Mouse (Mus musculus): ENCODE measurements around the gene Dennd5a. TPM values are rescaled to one million over a fixed set of nuclear protein-coding genes. Genes with fewer than 3 reads are reported as not detected.
A peak's percentile ranks its signal among the peaks of the same experiment; 100 is the strongest.

Dennd5a gene
- polyA plus RNA-seq, 1 experiment from 2014 or later = 47.7 TPM

DNA sequence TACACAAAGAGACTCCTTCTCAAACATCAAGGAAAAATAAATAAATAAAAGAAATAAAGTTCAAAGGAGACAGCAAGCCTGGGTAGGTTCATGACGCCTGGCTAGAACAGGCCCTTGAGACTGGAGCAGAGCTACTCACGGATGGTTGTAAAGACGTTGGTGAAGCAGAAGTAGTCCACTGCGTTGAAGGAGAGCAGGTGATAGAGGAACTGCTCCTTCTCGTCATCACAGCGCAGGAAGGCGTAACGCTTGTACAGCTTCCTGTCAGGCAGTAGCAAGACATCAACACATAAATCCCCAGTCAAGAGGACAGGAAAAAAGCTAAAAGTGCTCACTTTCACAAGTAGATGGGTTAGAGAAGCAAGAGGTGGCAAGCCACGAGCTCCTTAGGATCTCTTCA lies 59.3 kb downstream of the Dennd5a start:
- H3K9me3 ChIP-seq (ENCODE audit: control insufficient read depth, low read length) = no peaks in the 10 kb centered on the region
- H3K4me2 ChIP-seq (ENCODE audit: low read length) = no peak overlapping the region
- H3K4me1 ChIP-seq (replicated peaks; ENCODE audit: control insufficient read depth, insufficient read depth, low read length) = no peaks in the 10 kb centered on the region
- H3K27me3 ChIP-seq (replicated peaks; ENCODE audit: control insufficient read depth, insufficient read depth, low read length) = no peaks in the 10 kb centered on the region
- ATAC-seq = no peak
- WGBS = 91% methylated on average over 9 of the region's 9 CpGs
- H3K4me3 ChIP-seq (replicated peaks; ENCODE audit: low read length) = no peak overlapping the region
- H3K9ac ChIP-seq (replicated peaks; ENCODE audit: low read depth, low read length) = no peak overlapping the region
- no peak overlapping the region for H3K27ac ChIP-seq (ENCODE audit: low read length)
- peaks cover 72% of the 10 kb centered on the region for H3K36me3 ChIP-seq (ENCODE audit: control insufficient read depth, insufficient read depth)

DNA sequence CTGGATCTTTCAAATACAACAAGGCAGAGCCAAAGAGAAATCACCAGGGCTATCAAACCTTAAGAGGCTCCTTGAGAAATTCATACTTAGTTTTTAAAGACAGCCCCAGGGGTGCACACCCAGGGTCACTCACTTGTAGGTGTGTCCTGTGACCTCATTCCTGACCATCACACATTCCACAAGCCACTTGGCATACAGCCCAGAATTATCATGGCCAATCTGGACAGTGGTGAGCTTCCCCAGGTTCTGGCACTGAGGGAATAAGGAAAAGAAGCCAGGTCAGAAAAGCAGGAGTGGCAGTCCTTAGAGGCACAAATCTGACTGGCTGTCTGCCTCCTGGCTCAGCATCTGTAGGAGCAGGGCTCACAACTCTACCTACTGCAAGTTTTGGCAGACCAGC lies 61.4 kb downstream of the Dennd5a start:
- H3K4me1 ChIP-seq (replicated peaks; ENCODE audit: control insufficient read depth, insufficient read depth, low read length) = no peaks in the 10 kb centered on the region
- H3K27me3 ChIP-seq (replicated peaks; ENCODE audit: control insufficient read depth, insufficient read depth, low read length) = no peaks in the 10 kb centered on the region
- peaks cover 74% of the 10 kb centered on the region for H3K36me3 ChIP-seq (ENCODE audit: control insufficient read depth, insufficient read depth)
- no peak overlapping the region for H3K9ac ChIP-seq (replicated peaks; ENCODE audit: low read depth, low read length)
- H3K4me3 ChIP-seq (replicated peaks; ENCODE audit: low read length) = no peak overlapping the region
- H3K27ac ChIP-seq (ENCODE audit: low read length) = no peak overlapping the region
- no peak for ATAC-seq
- H3K9me3 ChIP-seq (ENCODE audit: control insufficient read depth, low read length) = no peaks in the 10 kb centered on the region
- no peak overlapping the region for H3K4me2 ChIP-seq (ENCODE audit: low read length)

GRCm38 (mm10) chr7:109892530-109892929 lies 67.7 kb downstream of the Dennd5a start:
- H3K36me3 ChIP-seq (ENCODE audit: control insufficient read depth, insufficient read depth) = peaks cover 23% of the 10 kb centered on the region
- no peaks in the 10 kb centered on the region for H3K27me3 ChIP-seq (replicated peaks; ENCODE audit: control insufficient read depth, insufficient read depth, low read length)
- peak; percentile 70 for ATAC-seq

GRCm38 (mm10) chr7:109891786-109892185 lies 68.5 kb downstream of the Dennd5a start:
- ATAC-seq = no peak
- no peaks in the 10 kb centered on the region for H3K27me3 ChIP-seq (replicated peaks; ENCODE audit: control insufficient read depth, insufficient read depth, low read length)
- H3K4me2 ChIP-seq (ENCODE audit: low read length) = no peak overlapping the region
- H3K36me3 ChIP-seq (ENCODE audit: control insufficient read depth, insufficient read depth) = peaks cover 18% of the 10 kb centered on the region
- H3K27ac ChIP-seq (ENCODE audit: low read length) = no peak overlapping the region
- no peaks in the 10 kb centered on the region for H3K4me1 ChIP-seq (replicated peaks; ENCODE audit: control insufficient read depth, insufficient read depth, low read length)
- H3K9ac ChIP-seq (replicated peaks; ENCODE audit: low read depth, low read length) = no peak overlapping the region
- no peak overlapping the region for H3K4me3 ChIP-seq (replicated peaks; ENCODE audit: low read length)
- peaks cover 1% of the 10 kb centered on the region; the same call in 1 of the 2 replicates for H3K9me3 ChIP-seq (ENCODE audit: control insufficient read depth, low read length)
- whole genome bisulfite sequencing = 94% methylated on average over 4 of the region's 4 CpGs

More at GRCm38 (mm10) chr7:109892530-109892929, 67.7 kb downstream of the Dennd5a start:
- Histone ChIP-seq H3K27ac (ENCODE audit: low read length) (no peak overlapping the region), H3K4me1 (replicated peaks; ENCODE audit: control insufficient read depth, insufficient read depth, low read length) (no peaks in the 10 kb centered on the region), H3K4me3 (replicated peaks; ENCODE audit: low read length) (no peak overlapping the region), H3K4me2 (ENCODE audit: low read length) (no peak overlapping the region), H3K9ac (replicated peaks; ENCODE audit: low read depth, low read length) (no peak overlapping the region), H3K9me3 (ENCODE audit: control insufficient read depth, low read length) (no peaks in the 10 kb centered on the region)
- whole genome bisulfite sequencing = 35% methylated on average over 3 of the region's 3 CpGs

DNA sequence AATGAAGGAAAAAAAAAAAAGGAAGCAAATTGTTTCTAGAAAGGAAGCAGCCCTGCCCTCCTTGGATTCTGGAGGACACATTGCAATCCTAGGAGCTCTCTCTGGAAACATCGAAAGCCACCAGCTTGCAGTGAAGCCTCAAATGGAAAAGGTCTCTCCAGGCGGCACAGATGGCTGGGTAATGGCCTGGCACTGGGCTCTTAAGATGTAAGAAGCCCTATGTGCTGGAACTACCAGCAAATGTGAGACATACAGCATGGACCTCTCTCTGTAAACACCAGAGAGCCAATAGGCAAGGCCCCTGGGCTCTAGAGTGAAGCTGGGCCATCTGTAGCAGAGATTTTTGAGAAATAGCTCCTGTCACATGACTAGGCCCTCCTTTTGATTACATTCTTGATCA lies 70.0 kb downstream of the Dennd5a start:
- H3K4me2 ChIP-seq (ENCODE audit: low read length) = no peak overlapping the region
- WGBS = 95% methylated on average over 2 of the region's 2 CpGs
- ATAC-seq = no peak

GRCm38 (mm10) chr7:109889300-109889699 lies 71.0 kb downstream of the Dennd5a start:
- H3K36me3 ChIP-seq (ENCODE audit: control insufficient read depth, insufficient read depth) = peaks cover 6% of the 10 kb centered on the region
- no peak overlapping the region for H3K4me2 ChIP-seq (ENCODE audit: low read length)
- H3K4me3 ChIP-seq (replicated peaks; ENCODE audit: low read length) = no peak overlapping the region
- H3K4me1 ChIP-seq (replicated peaks; ENCODE audit: control insufficient read depth, insufficient read depth, low read length) = no peaks in the 10 kb centered on the region
- H3K27ac ChIP-seq (ENCODE audit: low read length) = no peak overlapping the region
- WGBS = 75% methylated on average over 5 of the region's 5 CpGs
- no peak overlapping the region for H3K9ac ChIP-seq (replicated peaks; ENCODE audit: low read depth, low read length)
- no peak for ATAC-seq
- H3K27me3 ChIP-seq (replicated peaks; ENCODE audit: control insufficient read depth, insufficient read depth, low read length) = no peaks in the 10 kb centered on the region
- H3K9me3 ChIP-seq (ENCODE audit: control insufficient read depth, low read length) = peaks cover 2% of the 10 kb centered on the region; the same call in 1 of the 2 replicates

More for the DNA sequence above, 70.0 kb downstream of the Dennd5a start:
- no peak overlapping the region for H3K4me3 ChIP-seq (replicated peaks; ENCODE audit: low read length)
- no peaks in the 10 kb centered on the region for H3K4me1 ChIP-seq (replicated peaks; ENCODE audit: control insufficient read depth, insufficient read depth, low read length)
- H3K9me3 ChIP-seq (ENCODE audit: control insufficient read depth, low read length) = peaks cover 2% of the 10 kb centered on the region; the same call in 1 of the 2 replicates
- no peak overlapping the region for H3K27ac ChIP-seq (ENCODE audit: low read length)
- no peaks in the 10 kb centered on the region for H3K27me3 ChIP-seq (replicated peaks; ENCODE audit: control insufficient read depth, insufficient read depth, low read length)
- no peak overlapping the region for H3K9ac ChIP-seq (replicated peaks; ENCODE audit: low read depth, low read length)
- peaks cover 13% of the 10 kb centered on the region for H3K36me3 ChIP-seq (ENCODE audit: control insufficient read depth, insufficient read depth)

DNA sequence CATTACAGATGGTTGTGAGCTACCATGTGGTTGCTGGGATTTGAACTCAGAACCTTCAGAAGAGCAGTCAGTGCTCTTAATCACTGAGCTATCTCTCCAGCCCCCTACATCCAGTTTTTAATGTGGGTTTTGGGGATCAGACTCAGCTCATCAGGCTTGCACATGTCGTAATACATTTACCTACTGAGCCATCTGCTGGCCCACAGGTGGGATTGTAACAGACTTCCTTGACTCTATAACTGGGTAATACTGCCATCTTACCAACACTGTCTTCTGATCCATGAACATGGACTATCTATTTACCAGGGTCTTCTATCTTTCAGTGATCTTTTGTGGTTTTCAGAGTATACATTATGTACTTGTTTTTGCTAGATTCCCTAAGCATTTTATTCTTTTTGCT lies 74.0 kb downstream of the Dennd5a start:
- 89% methylated on average over 1 of the region's 1 CpGs for WGBS
- H3K9me3 ChIP-seq (ENCODE audit: control insufficient read depth, low read length) = peaks cover 2% of the 10 kb centered on the region; the same call in 1 of the 2 replicates
- ATAC-seq = no peak
- H3K4me3 ChIP-seq (replicated peaks; ENCODE audit: low read length) = no peak overlapping the region
- H3K4me1 ChIP-seq (replicated peaks; ENCODE audit: control insufficient read depth, insufficient read depth, low read length) = no peaks in the 10 kb centered on the region
- no peak overlapping the region for H3K4me2 ChIP-seq (ENCODE audit: low read length)
- H3K27ac ChIP-seq (ENCODE audit: low read length) = no peak overlapping the region
- peaks cover 3% of the 10 kb centered on the region for H3K36me3 ChIP-seq (ENCODE audit: control insufficient read depth, insufficient read depth)
- H3K9ac ChIP-seq (replicated peaks; ENCODE audit: low read depth, low read length) = no peak overlapping the region
- H3K27me3 ChIP-seq (replicated peaks; ENCODE audit: control insufficient read depth, insufficient read depth, low read length) = no peaks in the 10 kb centered on the region

GRCm38 (mm10) chr7:109882574-109882973 lies 77.7 kb downstream of the Dennd5a start:
- H3K27ac ChIP-seq (ENCODE audit: low read length) = no peak overlapping the region
- H3K4me3 ChIP-seq (replicated peaks; ENCODE audit: low read length) = no peak overlapping the region
- H3K9me3 ChIP-seq (ENCODE audit: control insufficient read depth, low read length) = peaks cover 2% of the 10 kb centered on the region; the same call in 1 of the 2 replicates
- ATAC-seq = no peak
- H3K4me1 ChIP-seq (replicated peaks; ENCODE audit: control insufficient read depth, insufficient read depth, low read length) = no peaks in the 10 kb centered on the region
- 94% methylated on average over 2 of the region's 2 CpGs for WGBS
- H3K4me2 ChIP-seq (ENCODE audit: low read length) = no peak overlapping the region
- H3K27me3 ChIP-seq (replicated peaks; ENCODE audit: control insufficient read depth, insufficient read depth, low read length) = no peaks in the 10 kb centered on the region
- H3K9ac ChIP-seq (replicated peaks; ENCODE audit: low read depth, low read length) = no peak overlapping the region
- peaks cover 3% of the 10 kb centered on the region for H3K36me3 ChIP-seq (ENCODE audit: control insufficient read depth, insufficient read depth)

GRCm38 (mm10) chr7:109881561-109882099 lies 78.6 kb downstream of the Dennd5a start:
- no peak overlapping the region for H3K4me3 ChIP-seq (replicated peaks; ENCODE audit: low read length)
- no peaks in the 10 kb centered on the region for H3K27me3 ChIP-seq (replicated peaks; ENCODE audit: control insufficient read depth, insufficient read depth, low read length)
- WGBS = 42% methylated on average over 2 of the region's 2 CpGs
- no peak overlapping the region for H3K9ac ChIP-seq (replicated peaks; ENCODE audit: low read depth, low read length)
- no peak overlapping the region for H3K4me2 ChIP-seq (ENCODE audit: low read length)
- H3K36me3 ChIP-seq (ENCODE audit: control insufficient read depth, insufficient read depth) = peaks cover under 1% of the 10 kb centered on the region
- no peaks in the 10 kb centered on the region for H3K9me3 ChIP-seq (ENCODE audit: control insufficient read depth, low read length)
- no peak for ATAC-seq
- no peaks in the 10 kb centered on the region for H3K4me1 ChIP-seq (replicated peaks; ENCODE audit: control insufficient read depth, insufficient read depth, low read length)
- H3K27ac ChIP-seq (ENCODE audit: low read length) = no peak overlapping the region

GRCm38 (mm10) chr7:109879158-109879557 lies 81.1 kb downstream of the Dennd5a start:
- no peak overlapping the region for H3K9ac ChIP-seq (replicated peaks; ENCODE audit: low read depth, low read length)
- ATAC-seq = no peak

More at GRCm38 (mm10) chr7:109879158-109879557, 81.1 kb downstream of the Dennd5a start:
- H3K9me3 ChIP-seq (ENCODE audit: control insufficient read depth, low read length) = no peaks in the 10 kb centered on the region
- no peak overlapping the region for H3K27ac ChIP-seq (ENCODE audit: low read length)
- no peaks in the 10 kb centered on the region for H3K36me3 ChIP-seq (ENCODE audit: control insufficient read depth, insufficient read depth)
- WGBS = 67% methylated on average over 12 of the region's 12 CpGs
- H3K4me2 ChIP-seq (ENCODE audit: low read length) = no peak overlapping the region
- no peaks in the 10 kb centered on the region for H3K27me3 ChIP-seq (replicated peaks; ENCODE audit: control insufficient read depth, insufficient read depth, low read length)
- H3K4me1 ChIP-seq (replicated peaks; ENCODE audit: control insufficient read depth, insufficient read depth, low read length) = peaks cover 10% of the 10 kb centered on the region
- H3K4me3 ChIP-seq (replicated peaks; ENCODE audit: low read length) = no peak overlapping the region
